Mouse (Mus musculus): ENCODE results near the gene Cd47. TPM values are rescaled to one million over a fixed set of nuclear protein-coding genes. Genes with fewer than 3 reads are reported as not detected.

Gene Cd47
- total and polyA plus RNA-seq, 2 experiments from 2014 or later: 32.9 to 77.8 TPM

DNA sequence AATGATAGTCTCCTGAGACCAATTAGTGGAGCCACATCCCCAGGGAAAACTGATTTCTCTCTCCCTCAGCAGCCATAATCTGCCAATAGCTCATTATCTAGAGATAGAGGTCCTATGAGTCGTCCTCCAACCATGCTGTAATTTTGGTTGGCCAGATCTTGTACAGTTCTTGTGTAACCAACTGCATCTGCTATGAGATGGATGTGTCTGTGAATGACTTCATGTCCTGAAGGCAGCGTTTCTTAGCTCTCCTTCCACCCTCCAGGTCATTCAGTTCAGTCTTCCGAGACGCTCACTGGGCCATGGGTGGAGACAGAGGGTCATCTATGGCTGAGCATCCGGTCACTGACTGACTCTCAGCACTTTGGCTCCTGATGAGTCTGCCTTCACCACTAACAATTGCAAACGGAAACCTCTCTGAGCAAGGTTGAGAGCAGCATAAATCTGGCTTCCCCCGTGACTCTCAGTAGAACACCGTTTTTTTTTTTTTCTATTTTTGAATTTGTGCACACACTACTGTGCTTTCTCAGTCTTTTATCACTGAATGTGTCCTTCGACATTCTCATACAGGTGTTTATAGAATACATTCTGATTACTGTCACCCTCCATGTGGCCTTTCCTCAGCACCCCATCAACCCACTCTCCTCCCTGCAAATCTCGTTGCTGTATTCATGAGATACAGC is 104.1 kb downstream of the Cd47 start:
- no peak for ATAC-seq (ENCODE audit: insufficient read depth, low read depth)
- peak overlapping the region; percentile 40 for H3K27ac ChIP-seq (ENCODE audit: low read depth)
- 53% methylated on average over 10 of the region's 10 CpGs for WGBS

DNA sequence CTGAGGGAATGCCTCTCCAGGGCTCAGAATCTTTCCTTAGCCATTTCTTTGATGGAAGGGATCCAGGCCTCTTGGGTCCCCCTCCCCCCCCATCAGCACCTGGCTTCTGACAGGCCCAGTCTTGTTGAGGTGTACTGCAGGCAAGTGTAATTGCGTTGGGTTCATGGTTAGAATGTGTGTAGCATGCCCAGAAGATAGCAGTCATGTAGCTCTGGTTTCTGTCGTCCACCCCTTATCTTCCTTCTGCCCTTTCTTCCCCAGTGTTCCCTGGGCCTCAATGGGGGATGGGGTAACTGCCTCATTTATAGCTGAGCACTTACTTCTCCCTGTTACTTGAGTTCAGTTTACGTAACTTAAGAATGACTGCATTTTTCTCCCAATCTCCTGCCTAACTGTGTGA is 104.7 kb downstream of the Cd47 start:
- DNase-seq (ENCODE audit: low spot score) (peak; percentile 71), ATAC-seq (ENCODE audit: insufficient read depth, low read depth) (peak; percentile 76)
- TF ChIP-seq CTCF (IDR thresholded peaks at IDR 0.05; ENCODE audit: low read depth) (no peak), EP300 (IDR thresholded peaks at IDR 0.05; ENCODE audit: low read depth) (no peak)
- Histone ChIP-seq H3K4me3 (ENCODE audit: low read depth, low read length) (no peak overlapping the region), H3K9me3 (replicated peaks; ENCODE audit: control insufficient read depth, low read length) (no peaks in the 10 kb centered on the region), H3K36me3 (replicated peaks; ENCODE audit: control insufficient read depth, insufficient read depth, low read length) (peaks cover 9% of the 10 kb centered on the region), H3K9ac (replicated peaks; ENCODE audit: low read depth, low read length) (no peak overlapping the region), H3K27me3 (ENCODE audit: control insufficient read depth, insufficient read depth, low read length) (no peaks in the 10 kb centered on the region), H3K4me1 (ENCODE audit: control insufficient read depth, insufficient read depth) (peaks cover 27% of the 10 kb centered on the region), H3K4me2 (ENCODE audit: low read depth, low read length) (0 out of 2 replicates have a peak overlapping the region, but pooled peaks have one; percentile 3), H3K27ac (ENCODE audit: low read depth) (peak overlapping the region; percentile 40)
- 32% methylated on average over 3 of the region's 3 CpGs for WGBS

More for the DNA sequence above, 104.1 kb downstream of the Cd47 start:
- Histone ChIP-seq H3K27me3 (ENCODE audit: control insufficient read depth, insufficient read depth, low read length) (no peaks in the 10 kb centered on the region), H3K4me1 (ENCODE audit: control insufficient read depth, insufficient read depth) (peaks cover 27% of the 10 kb centered on the region), H3K4me2 (ENCODE audit: low read depth, low read length) (no peak overlapping the region), H3K4me3 (ENCODE audit: low read depth, low read length) (no peak overlapping the region), H3K36me3 (replicated peaks; ENCODE audit: control insufficient read depth, insufficient read depth, low read length) (peaks cover 11% of the 10 kb centered on the region), H3K9ac (replicated peaks; ENCODE audit: low read depth, low read length) (no peak overlapping the region), H3K9me3 (replicated peaks; ENCODE audit: control insufficient read depth, low read length) (no peaks in the 10 kb centered on the region)
- DNase-seq (ENCODE audit: low spot score): peak; percentile 13
- no peak for TF ChIP-seq EP300 (IDR thresholded peaks at IDR 0.05; ENCODE audit: low read depth)
- TF ChIP-seq CTCF (IDR thresholded peaks at IDR 0.05; ENCODE audit: low read depth): no peak

DNA sequence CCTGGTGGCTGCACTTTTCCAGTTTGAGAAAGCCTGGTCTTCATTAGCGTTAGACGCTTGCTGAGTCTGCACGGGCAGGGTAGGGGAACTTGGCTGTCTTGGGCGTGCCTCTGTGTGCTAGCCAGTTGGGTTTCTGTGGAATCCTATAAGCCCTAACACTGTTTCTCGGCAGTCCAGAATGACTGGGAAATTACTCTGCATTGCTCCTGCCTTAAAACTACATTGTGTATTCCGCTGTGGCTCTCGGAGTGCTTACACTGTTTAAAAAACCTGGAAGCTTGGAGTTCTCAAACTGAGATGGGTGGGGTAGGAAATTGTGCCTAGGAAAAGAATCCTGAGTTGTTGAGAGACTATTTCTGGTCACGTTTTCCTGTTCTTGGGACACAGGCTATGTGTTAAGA is 105.3 kb downstream of the Cd47 start:
- 46% methylated on average over 8 of the region's 8 CpGs for WGBS

DNA sequence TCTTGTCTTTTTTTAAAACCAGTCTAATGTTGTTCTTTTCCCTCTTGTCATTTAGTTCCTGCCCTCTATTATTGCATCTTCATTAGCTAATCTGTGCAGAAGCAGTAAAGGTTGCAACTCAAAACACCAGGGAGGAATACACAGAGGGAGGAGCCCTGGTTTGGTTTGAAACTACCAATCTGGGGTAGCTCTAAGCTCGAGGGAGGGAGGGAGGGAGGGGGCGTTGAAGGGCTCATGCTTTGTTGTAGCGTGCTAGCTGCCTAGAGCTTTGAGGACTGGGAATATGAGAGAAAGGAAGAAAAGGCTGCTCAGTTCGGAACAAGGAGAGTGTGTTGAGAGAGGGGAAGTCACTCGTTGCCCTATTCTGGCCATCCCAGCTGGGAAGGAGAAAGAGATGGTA is 105.7 kb downstream of the Cd47 start:
- TF ChIP-seq CTCF (IDR thresholded peaks at IDR 0.05; ENCODE audit: low read depth) (no peak), EP300 (IDR thresholded peaks at IDR 0.05; ENCODE audit: low read depth) (no peak)
- no peak overlapping the region for H3K9ac ChIP-seq (replicated peaks; ENCODE audit: low read depth, low read length)
- 31% methylated on average over 5 of the region's 5 CpGs for WGBS
- H3K27ac ChIP-seq (ENCODE audit: low read depth): peak overlapping the region; percentile 40
- H3K4me2 ChIP-seq (ENCODE audit: low read depth, low read length): no peak overlapping the region
- H3K9me3 ChIP-seq (replicated peaks; ENCODE audit: control insufficient read depth, low read length): no peaks in the 10 kb centered on the region
- peak; percentile 20 for DNase-seq (ENCODE audit: low spot score)
- H3K36me3 ChIP-seq (replicated peaks; ENCODE audit: control insufficient read depth, insufficient read depth, low read length): peaks cover 14% of the 10 kb centered on the region
- H3K4me3 ChIP-seq (ENCODE audit: low read depth, low read length): no peak overlapping the region
- ATAC-seq (ENCODE audit: insufficient read depth, low read depth): no peak
- no peaks in the 10 kb centered on the region for H3K27me3 ChIP-seq (ENCODE audit: control insufficient read depth, insufficient read depth, low read length)
- H3K4me1 ChIP-seq (ENCODE audit: control insufficient read depth, insufficient read depth): peaks cover 27% of the 10 kb centered on the region

More for the DNA sequence above, 105.3 kb downstream of the Cd47 start:
- H3K36me3 ChIP-seq (replicated peaks; ENCODE audit: control insufficient read depth, insufficient read depth, low read length): peaks cover 9% of the 10 kb centered on the region
- peaks cover 27% of the 10 kb centered on the region for H3K4me1 ChIP-seq (ENCODE audit: control insufficient read depth, insufficient read depth)
- ATAC-seq (ENCODE audit: insufficient read depth, low read depth) (no peak), DNase-seq (ENCODE audit: low spot score) (no peak)
- no peaks in the 10 kb centered on the region for H3K9me3 ChIP-seq (replicated peaks; ENCODE audit: control insufficient read depth, low read length)
- peak overlapping the region; percentile 3; the same call in 1 of the 2 replicates for H3K4me2 ChIP-seq (ENCODE audit: low read depth, low read length)
- TF ChIP-seq CTCF (IDR thresholded peaks at IDR 0.05; ENCODE audit: low read depth) (no peak), EP300 (IDR thresholded peaks at IDR 0.05; ENCODE audit: low read depth) (no peak)
- H3K27me3 ChIP-seq (ENCODE audit: control insufficient read depth, insufficient read depth, low read length): no peaks in the 10 kb centered on the region
- H3K27ac ChIP-seq (ENCODE audit: low read depth): peak overlapping the region; percentile 40
- no peak overlapping the region for H3K4me3 ChIP-seq (ENCODE audit: low read depth, low read length)
- no peak overlapping the region for H3K9ac ChIP-seq (replicated peaks; ENCODE audit: low read depth, low read length)

DNA sequence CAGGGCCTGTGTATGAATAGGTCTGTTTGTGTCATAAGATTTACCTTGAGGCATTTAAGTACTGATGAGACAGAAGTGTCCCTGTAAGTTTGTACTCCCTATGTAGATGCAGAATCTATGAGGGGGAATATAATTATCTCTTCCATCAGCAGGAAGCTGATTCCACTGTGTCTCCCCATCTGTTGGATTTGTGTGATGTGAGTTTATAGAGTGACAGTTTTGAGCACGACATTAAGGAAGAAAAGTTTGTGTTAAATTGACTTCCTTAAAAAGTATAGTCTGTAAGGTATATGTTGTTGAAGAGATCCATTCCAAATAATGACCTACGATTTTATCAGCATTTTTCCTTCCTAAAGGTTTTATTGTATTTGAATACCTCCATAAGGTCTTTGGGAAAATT is 106.6 kb downstream of the Cd47 start:
- DNase-seq (ENCODE audit: low spot score) (no peak), ATAC-seq (ENCODE audit: insufficient read depth, low read depth) (no peak)
- peaks cover 14% of the 10 kb centered on the region for H3K36me3 ChIP-seq (replicated peaks; ENCODE audit: control insufficient read depth, insufficient read depth, low read length)
- WGBS: 65% methylated on average over 2 of the region's 2 CpGs
- H3K4me3 ChIP-seq (ENCODE audit: low read depth, low read length): no peak overlapping the region
- no peak overlapping the region for H3K9ac ChIP-seq (replicated peaks; ENCODE audit: low read depth, low read length)
- H3K27ac ChIP-seq (ENCODE audit: low read depth): no peak overlapping the region
- H3K27me3 ChIP-seq (ENCODE audit: control insufficient read depth, insufficient read depth, low read length): no peaks in the 10 kb centered on the region
- peaks cover 27% of the 10 kb centered on the region for H3K4me1 ChIP-seq (ENCODE audit: control insufficient read depth, insufficient read depth)
- no peak overlapping the region for H3K4me2 ChIP-seq (ENCODE audit: low read depth, low read length)
- no peaks in the 10 kb centered on the region for H3K9me3 ChIP-seq (replicated peaks; ENCODE audit: control insufficient read depth, low read length)
- no peak for TF ChIP-seq CTCF (IDR thresholded peaks at IDR 0.05; ENCODE audit: low read depth)
- no peak for TF ChIP-seq EP300 (IDR thresholded peaks at IDR 0.05; ENCODE audit: low read depth)

DNA sequence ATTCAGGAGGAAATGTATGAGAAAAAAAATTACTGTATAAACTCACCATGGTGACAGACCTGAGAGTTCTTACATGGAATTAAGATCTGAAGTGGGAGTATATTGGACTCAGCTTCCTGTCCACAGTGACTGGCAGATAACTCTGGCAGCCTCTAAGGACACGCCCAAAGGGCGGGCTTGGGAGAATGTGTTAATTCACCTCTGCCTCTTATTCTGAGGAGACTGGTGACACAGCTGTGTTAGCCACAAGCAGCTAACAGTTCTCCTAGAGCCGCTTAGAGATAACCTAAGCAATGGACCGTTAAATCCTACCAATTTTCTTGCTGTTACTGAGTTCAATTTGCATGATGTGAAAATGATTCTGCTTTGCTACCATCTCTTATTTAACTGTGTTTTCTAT is 107.0 kb downstream of the Cd47 start:
- 15% methylated on average over 4 of the region's 4 CpGs for WGBS
- H3K9ac ChIP-seq (replicated peaks; ENCODE audit: low read depth, low read length): no peak overlapping the region
- no peak overlapping the region for H3K4me2 ChIP-seq (ENCODE audit: low read depth, low read length)
- TF ChIP-seq CTCF (IDR thresholded peaks at IDR 0.05; ENCODE audit: low read depth) (no peak), EP300 (IDR thresholded peaks at IDR 0.05; ENCODE audit: low read depth) (no peak)
- DNase-seq (ENCODE audit: low spot score) (peak; percentile 73), ATAC-seq (ENCODE audit: insufficient read depth, low read depth) (peak; percentile 61; the same call in 1 of the 2 replicates)
- H3K27me3 ChIP-seq (ENCODE audit: control insufficient read depth, insufficient read depth, low read length): no peaks in the 10 kb centered on the region
- peaks cover 27% of the 10 kb centered on the region for H3K4me1 ChIP-seq (ENCODE audit: control insufficient read depth, insufficient read depth)
- H3K36me3 ChIP-seq (replicated peaks; ENCODE audit: control insufficient read depth, insufficient read depth, low read length): peaks cover 15% of the 10 kb centered on the region
- H3K4me3 ChIP-seq (ENCODE audit: low read depth, low read length): no peak overlapping the region
- H3K27ac ChIP-seq (ENCODE audit: low read depth): no peak overlapping the region
- no peaks in the 10 kb centered on the region for H3K9me3 ChIP-seq (replicated peaks; ENCODE audit: control insufficient read depth, low read length)

Data from heart, postnatal 0 days (tissue).